Mouse (Mus musculus) gonadal fat pad, adult 2 months (tissue): Measurements from ENCODE around the gene Osbpl11. TPM values are rescaled to one million over a fixed set of nuclear protein-coding genes. Genes with fewer than 3 reads are reported as not detected.
"Not testable (repeated sequence)": the region's sequence is repeated elsewhere in the genome, so short reads cannot be mapped to it uniquely, and the experiment has no call there.

Experiments
- DNase-seq: peaks from one replicate; pipeline ENCODE4 v3.0.0-alpha.2; 2012; ENCODE audit warnings: low read depth
- polyA plus RNA-seq: library from polyadenylated mRNA; depleted of rRNA; stranded (reverse); fragments of >200 nt; gene quantifications from 2 replicates; pipeline ENCODE4 v1.2.3, GENCODE M21; 2012; rRNA removed

Gene Osbpl11
- 19.9 and 21.9 TPM in 2 replicates for polyA plus RNA-seq

GRCm38 (mm10) chr16:33184901-33185260, at the start of gene Osbpl11:
Gene Osbpl11, plus strand, starts transcription at chr16:33185071.
- DNase-seq: no peak

GRCm38 (mm10) chr16:33135167-33135566, 49.7 kb upstream of the Osbpl11 start:
- no peak for DNase-seq

DNA sequence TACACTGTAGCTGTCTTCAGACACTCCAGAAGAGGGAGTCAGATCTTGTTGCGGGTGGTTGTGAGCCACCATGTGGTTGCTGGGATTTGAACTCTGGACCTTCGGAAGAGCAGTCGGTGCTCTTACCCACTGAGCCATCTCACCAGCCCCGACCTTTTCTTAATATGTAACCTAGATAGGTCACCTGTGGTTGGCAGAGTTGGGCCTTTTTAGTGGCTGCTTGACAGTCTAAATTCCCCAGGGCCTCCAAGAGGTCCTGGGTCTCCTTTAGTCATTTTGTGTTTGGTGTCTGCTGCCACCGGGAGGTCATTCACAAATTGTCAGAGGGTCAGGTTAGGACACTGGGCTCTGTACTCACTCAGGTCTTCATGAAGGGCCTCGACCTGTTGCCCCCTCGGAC, 45.8 kb upstream of the Osbpl11 start:
- not testable (repeated sequence) for DNase-seq

DNA sequence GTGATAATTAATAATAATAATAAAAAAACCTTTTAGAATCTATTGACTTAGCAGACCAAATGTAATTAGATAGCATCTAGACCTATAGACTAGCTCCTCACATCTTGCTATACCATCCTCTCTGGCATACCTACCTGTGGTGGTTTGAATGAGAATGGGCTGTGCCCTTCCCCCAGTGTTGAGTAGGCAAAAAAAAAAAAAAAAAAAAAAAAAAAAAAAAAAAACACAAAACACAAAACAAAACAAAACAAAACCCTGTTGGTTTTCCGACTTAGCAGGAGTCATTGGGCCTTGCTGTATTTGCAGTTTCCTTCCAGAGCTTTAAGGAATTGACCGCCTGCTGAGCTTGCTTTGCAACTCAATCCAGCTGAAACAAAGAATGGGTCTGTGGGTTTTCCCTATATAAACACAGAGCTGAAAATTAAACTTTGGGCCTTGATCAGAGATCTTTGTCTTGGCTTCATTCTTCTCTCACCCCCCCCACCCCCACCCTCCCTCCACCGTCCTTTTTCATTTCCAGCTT, 43.1 kb upstream of the Osbpl11 start:
- DNase-seq: no peak

DNA sequence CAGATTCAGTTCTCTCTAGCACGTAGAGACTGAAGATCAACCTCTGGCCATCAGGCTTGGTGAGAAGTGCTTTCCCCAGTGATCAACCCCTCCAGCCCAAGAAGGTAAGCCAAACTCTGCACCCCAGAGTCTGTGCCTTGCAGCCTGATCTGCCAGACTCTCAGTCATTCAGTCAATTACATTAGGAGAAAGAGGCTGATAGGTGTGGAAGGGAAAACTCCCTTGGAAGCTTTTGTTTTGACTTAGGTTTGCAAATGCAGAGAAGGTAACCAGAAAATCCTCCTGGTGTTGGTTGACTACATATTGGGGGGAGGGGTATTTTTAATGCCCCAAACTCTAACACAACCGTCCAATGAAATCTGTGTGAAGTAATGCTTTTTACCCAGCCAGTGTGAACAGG, 41.4 kb upstream of the Osbpl11 start:
- DNase-seq: no peak

- no peak for DNase-seq
These were observed 38.7 kb upstream of the Osbpl11 start for GRCm38 (mm10) chr16:33146185-33146584.

DNA sequence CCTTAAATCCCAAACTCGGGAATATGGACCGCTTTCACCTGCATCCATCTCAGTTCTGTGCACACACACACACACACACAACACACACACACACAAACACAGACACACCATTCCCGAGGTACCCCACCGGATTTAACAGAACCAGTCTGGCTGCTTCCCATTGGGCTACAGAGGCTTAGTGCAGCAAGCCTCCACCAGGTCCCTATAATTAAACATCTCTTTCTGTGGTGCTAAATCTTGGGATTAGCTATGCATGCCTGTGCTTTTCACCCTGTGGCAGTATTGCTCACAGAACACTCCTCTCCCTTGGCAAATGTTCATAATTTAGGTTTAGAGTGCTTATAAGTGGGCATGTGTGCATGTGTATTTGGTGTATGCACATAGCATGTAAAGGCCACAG, 36.7 kb upstream of the Osbpl11 start:
- no peak for DNase-seq

DNA sequence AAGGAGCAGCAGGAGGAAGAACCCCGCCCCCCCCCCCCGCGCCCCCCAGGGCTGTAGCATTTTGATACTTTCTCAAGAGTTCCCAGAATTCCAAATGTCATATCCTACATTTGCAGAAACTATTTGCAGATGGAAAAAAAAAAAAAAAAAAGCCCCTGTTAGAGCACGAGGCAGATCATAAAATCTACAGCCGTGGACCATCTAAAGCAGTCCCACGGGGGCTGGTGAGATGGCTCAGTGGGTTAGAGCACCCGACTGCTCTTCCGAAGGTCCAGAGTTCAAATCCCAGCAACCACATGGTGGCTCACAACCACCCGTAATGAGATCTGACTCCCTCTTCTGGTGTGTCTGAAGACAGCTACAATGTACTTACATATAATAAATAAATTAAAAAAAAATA, 34.0 kb upstream of the Osbpl11 start:
- not testable (repeated sequence) for DNase-seq

- DNase-seq: no peak
These were observed 33.3 kb upstream of the Osbpl11 start for GRCm38 (mm10) chr16:33151558-33151957.

DNA sequence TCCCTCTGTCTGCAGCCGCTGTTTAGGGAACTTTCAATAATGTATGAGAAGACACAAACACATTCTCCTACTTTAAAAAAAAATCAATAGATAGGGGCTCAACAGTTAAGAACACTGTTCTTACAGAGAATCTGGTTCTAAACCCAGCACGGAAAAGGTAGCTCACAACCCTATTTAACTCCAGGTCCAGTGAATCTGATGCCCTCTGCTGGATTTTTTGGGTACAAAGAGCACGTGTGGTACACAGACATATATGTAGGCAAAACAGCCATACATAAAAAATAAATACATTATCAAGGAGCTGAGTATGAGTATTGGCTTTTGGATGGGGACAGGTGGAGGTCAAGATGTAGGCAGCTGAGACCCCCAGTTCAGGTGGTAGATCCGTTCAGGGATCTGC, 29.9 kb upstream of the Osbpl11 start:
- DNase-seq: no peak

DNA sequence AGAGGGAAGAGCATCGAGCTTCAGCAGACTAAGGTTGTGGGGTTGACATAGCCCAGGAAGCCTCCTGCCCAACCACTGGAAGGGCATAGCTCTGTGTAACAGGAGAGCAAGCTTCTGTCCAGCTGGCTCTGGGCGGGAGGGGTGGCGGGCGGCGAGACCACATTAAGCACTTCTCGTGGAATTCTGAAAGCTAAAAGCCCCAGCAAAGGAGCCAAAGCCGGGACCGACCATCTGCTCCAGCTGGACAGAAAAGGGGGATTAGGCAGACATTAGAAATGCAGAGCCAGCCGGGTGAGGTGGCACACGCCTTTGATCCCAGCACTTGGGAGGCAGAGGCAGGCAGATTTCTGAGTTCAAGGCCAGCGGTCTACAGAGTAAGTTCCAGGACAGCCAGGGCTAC, 26.9 kb upstream of the Osbpl11 start:
- no peak for DNase-seq

GRCm38 (mm10) chr16:33158590-33159071, 26.2 kb upstream of the Osbpl11 start:
- no peak for DNase-seq

GRCm38 (mm10) chr16:33159363-33159762, 25.5 kb upstream of the Osbpl11 start:
- DNase-seq: no peak

DNA sequence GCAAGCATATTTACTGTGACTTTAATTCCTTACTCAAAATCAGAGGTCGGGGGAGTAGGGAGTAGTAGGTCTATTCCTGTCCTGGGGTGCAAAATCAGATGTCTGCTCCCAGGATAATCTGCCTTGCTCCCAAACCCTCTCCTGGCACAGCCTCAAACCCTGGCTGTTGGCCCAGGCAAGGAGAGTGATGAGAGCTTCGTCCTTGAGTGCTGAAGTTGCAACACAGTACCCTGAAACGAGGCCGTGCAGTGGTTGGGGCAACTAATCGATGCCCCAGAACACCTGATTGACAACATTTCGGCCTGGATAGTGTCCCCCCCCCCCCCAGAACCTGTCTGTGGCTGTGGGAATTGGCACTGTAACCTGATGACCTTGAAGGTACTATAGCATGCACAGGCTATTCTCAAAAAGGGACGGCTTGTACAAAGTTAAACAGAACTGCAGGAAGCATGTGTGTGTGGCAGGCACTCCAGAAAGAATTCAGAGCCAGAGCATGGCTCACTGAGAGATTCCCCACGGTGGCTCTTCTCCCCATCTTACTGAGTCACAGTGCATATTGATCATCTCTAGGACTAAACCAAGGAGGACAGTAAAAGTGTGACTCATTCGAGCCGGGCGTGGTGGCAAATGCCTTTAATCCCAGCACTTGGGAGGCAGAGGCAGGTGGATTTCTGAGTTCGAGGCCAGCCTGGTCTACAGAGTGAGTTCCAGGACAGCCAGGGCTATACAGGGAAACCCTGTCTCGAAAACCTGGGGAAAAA, 21.4 kb upstream of the Osbpl11 start:
- no peak for DNase-seq

DNA sequence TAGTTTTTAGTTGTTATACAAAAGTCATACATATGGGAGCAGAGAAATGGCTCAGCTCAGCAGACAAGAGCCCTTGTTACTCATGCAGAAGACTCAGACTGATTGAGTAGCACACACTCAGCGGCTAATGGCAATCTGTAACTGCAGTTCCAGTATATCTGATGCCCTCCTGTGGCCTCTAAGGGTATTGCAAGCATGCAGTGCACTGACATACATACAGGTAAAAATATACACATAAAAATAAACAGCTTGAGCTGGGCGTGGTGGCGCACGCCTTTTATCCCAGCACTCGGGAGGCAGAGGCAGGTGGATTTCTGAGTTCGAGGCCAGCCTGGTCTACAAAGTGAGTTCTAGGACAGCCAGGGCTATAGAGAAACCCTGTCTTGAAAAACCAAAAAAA, 18.6 kb upstream of the Osbpl11 start:
- not testable (repeated sequence) for DNase-seq

DNA sequence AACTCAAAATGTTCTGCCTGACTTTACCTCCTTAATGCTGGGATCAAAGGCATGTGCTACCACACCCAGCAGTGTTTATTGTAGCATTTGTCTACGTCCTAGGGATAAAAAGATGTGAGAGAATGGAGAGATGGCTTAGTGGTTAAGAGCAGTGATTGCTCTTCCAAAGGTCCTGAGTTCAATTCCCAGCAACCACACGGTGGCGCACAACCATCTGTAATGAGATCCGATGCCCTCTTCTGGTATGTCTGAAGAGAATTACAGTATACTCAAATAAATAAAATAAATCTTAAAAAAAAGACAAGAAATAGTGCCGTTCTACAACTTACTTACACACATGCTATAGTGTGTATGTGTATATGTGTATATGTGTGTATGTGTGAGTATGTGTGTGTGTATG, 17.3 kb upstream of the Osbpl11 start:
- no peak for DNase-seq

GRCm38 (mm10) chr16:33169471-33170034, 15.3 kb upstream of the Osbpl11 start:
- no peak for DNase-seq

DNA sequence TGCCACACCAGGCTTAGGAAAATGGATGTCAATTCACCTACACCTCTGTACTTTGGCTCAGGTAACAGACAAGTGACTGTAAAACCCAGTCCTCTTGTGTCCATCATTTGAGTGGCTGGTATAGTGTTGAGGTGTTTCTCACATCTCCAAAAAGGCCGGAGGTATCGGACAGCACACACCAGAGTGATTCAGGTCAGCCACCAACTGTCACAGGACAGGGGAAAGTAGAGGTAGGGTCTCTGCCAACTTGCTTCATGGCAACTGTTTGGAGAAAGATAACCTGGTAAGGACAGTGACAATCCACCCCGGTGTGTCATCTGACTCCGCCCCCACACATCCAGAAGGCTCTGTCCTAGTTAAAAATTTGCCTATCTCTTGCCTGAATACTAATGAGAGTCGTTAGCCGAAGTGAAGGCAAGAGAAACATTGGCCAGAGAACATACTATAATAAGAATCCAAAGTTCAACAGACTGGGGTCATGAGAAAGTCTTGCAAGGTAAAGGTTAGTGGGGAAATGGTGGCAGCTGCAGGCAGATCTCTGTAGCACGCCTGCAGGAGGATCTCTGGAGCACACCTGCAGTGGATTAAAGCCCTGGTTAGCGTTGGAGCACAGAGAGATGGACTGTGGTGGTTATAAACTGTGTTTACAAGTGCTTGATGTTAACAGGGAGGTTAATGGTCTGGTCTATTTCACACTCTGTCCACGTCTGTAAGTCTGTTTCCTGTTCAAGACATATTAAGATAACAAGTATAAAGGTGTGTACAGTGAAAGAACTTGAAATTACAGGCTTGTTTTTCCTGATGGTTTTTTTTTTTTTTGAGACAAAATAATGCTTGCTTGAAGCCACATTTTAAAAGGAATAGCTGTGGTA, 13.9 kb upstream of the Osbpl11 start:
- DNase-seq: no peak

DNA sequence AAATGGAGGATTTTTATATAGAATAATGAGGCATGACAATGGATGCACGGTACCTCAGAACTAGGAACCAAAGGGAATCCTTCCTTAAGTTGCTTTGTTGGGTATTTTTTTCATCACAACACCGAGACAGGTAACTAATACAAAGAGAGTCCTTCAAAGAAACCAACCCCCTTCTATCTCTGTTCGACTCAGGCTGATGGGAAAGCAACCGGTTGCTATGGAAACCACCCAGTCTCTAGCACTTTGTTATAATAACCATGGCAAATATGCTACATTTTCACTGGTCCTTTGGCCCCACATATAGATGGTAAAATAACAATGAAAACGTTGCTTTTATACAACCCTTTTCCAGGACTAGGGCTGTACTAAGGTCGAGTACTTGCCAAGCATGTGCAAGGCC, 13.1 kb upstream of the Osbpl11 start:
- DNase-seq: no peak

DNA sequence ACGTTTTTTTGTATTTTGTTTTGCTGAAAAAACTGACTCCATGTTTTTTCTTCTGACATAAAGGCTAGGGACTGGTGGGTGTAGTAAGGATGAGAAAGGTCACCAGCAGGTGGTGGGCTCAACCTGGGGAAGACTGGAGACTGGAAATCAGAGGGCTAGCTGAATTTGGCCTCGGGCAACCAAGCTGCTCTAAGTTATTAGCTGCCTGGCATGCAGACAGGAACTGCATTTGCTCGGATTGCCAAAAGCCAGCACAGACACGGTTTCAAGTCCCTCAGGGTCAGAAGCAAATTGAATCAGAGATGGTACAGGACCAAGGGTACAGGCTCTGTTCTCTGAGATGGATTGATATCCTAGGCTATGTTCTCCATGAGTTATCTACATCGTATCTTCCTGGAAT, 11.7 kb upstream of the Osbpl11 start:
- no peak for DNase-seq

GRCm38 (mm10) chr16:33174695-33175094, 10.2 kb upstream of the Osbpl11 start:
- DNase-seq: no peak

DNA sequence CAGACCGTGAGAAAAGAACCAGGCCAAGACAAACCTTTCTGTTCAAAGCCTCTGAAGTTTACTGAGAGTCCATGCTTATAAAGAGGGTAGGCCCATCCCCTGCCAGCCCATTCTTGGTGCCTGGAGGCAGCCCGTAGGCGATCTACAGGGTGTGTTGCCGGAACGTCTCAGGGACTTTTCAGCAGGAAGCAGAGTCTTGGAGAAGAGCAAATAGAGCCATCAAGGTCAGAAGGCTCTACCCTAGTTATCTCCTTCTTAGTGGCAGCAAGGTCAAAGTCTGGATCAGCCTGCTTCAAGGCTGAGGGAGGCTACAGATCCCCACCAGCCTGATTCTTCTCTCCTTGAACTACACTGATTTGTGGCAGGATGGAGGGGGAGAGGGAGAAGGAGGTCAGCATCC, 8.0 kb upstream of the Osbpl11 start:
- not testable (repeated sequence) for DNase-seq
